Comparison of ENCODE assay signal across 17 mouse cellular contexts in genomic region chr19:47487572-47487971, GRCm38 (mm10).
"Had no signal": no experiment of that assay in that cellular context is flagged by ENCODE, and none has a peak within 500 bp of the region (broad histone marks: within the 10 kb centered on the region; RNA-seq: fewer than 3 reads in every experiment).

No protein-coding gene starts in this region.

- ATAC-seq: hindbrain, postnatal 0 days; intestine, postnatal 0 days had no signal

- DNase-seq: gastrocnemius, postnatal 14 days; gastrocnemius, postnatal 36 days; kidney, adult 18-20 months; kidney, adult 8-10 months; liver, embryonic 13.5 days had no signal

- H3K4me1 ChIP-seq: liver, embryonic 13.5 days; liver, embryonic 15.5 days had no signal

- H3K9ac ChIP-seq: heart, embryonic 13.5 days; heart, embryonic 15.5 days; hindbrain, embryonic 13.5 days; hindbrain, embryonic 15.5 days; limb, embryonic 12.5 days; liver, embryonic 13.5 days; liver, embryonic 15.5 days had no signal

- H3K27ac ChIP-seq: heart, embryonic 13.5 days; heart, embryonic 15.5 days; hindbrain, embryonic 13.5 days; hindbrain, embryonic 15.5 days; hindbrain, postnatal 0 days; left cerebral cortex, adult 2 months; limb, embryonic 10.5 days; limb, embryonic 12.5 days; liver, embryonic 13.5 days; liver, embryonic 15.5 days had no signal

- H3K4me2 ChIP-seq: heart, embryonic 11.5 days; heart, embryonic 13.5 days; heart, embryonic 15.5 days; hindbrain, embryonic 13.5 days; hindbrain, embryonic 15.5 days; limb, embryonic 12.5 days; liver, embryonic 11.5 days; liver, embryonic 13.5 days; liver, embryonic 15.5 days had no signal

- H3K9me3 ChIP-seq: heart, embryonic 15.5 days; hindbrain, embryonic 13.5 days; hindbrain, embryonic 15.5 days; limb, embryonic 10.5 days had no signal

- H3K4me3 ChIP-seq: heart, embryonic 13.5 days; heart, embryonic 15.5 days; hindbrain, embryonic 13.5 days; hindbrain, embryonic 15.5 days; left cerebral cortex, adult 2 months; limb, embryonic 10.5 days; limb, embryonic 12.5 days; liver, embryonic 13.5 days; liver, embryonic 15.5 days had no signal

- H3K27me3 ChIP-seq: heart, embryonic 13.5 days; heart, embryonic 15.5 days; hindbrain, embryonic 13.5 days; hindbrain, embryonic 15.5 days; liver, embryonic 15.5 days had no signal

- H3K36me3 ChIP-seq: heart, embryonic 13.5 days; heart, embryonic 15.5 days; hindbrain, embryonic 13.5 days; hindbrain, embryonic 15.5 days; limb, embryonic 10.5 days; limb, embryonic 12.5 days; liver, embryonic 13.5 days; liver, embryonic 15.5 days had no signal
